1 mouse cellular context compared by ENCODE assay signal in the genomic region with DNA sequence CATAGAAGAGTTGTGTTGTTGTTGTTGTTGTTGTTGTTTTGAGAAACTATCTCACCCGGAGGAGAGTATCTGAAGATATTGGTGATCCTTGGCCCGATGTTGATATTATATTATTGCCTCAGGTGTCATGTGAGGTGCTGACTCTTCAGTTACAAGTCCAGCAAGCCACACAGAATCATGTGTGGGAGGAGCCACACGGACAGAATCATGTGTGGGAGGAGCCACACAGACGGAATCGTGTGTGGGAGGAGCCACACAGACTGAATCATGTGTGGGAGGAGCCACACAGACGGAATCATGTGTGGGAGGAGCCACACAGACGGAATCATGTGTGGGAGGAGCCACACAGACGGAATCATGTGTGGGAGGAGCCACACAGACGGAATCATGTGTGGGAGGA. TPM values are rescaled to one million over a fixed set of nuclear protein-coding genes. Genes with fewer than 3 reads are reported as not detected.
"Had no signal": no experiment of that assay in that cellular context is flagged by ENCODE, and none has a peak within 500 bp of the region (broad histone marks: within the 10 kb centered on the region; RNA-seq: fewer than 3 reads in every experiment).

No protein-coding gene starts in this region.

RNA-seq across cellular contexts. Expression of a gene that starts 20.4 kb away (rescaled TPM):
- total RNA-seq: megakaryocyte-erythroid progenitor cell, adult 5-6 weeks had no signal
